Mouse (Mus musculus) myocyte (in vitro differentiated cells): ENCODE results near the gene Tsga13. TPM values are rescaled to one million over a fixed set of nuclear protein-coding genes. Genes with fewer than 3 reads are reported as not detected.

Source experiments
- H3K27me3 ChIP-seq: one replicate; pipeline ENCODE4 v1.6.1; 2011; ENCODE audit not compliant: control insufficient read depth, insufficient read depth, insufficient read length
- H3K36me3 ChIP-seq: one replicate; pipeline ENCODE4 v1.6.1; 2011; ENCODE audit not compliant: control insufficient read depth, insufficient read depth
- H3K4me2 ChIP-seq: one replicate; pipeline ENCODE4 v1.6.1; 2011; ENCODE audit warnings: low read depth, control low read depth
- H3K4me3 ChIP-seq: one replicate; pipeline ENCODE4 v1.5.1; 2011; ENCODE audit warnings: mild to moderate bottlenecking, control low read depth, moderate library complexity
- H3K79me2 ChIP-seq: one replicate; pipeline ENCODE4 v1.6.1; 2011; ENCODE audit not compliant: control insufficient read depth, insufficient read depth
- H3ac ChIP-seq: one replicate; pipeline ENCODE4 v1.6.1; 2011; ENCODE audit not compliant: control insufficient read depth, insufficient read length
- CEBPB ChIP-seq: IDR thresholded peaks from 2 replicates; pipeline ENCODE4 v1.6.1; 2011; ENCODE audit warnings: mild to moderate bottlenecking, moderate library complexity; ENCODE audit not compliant: poor library complexity, insufficient read depth, severe bottlenecking
- E2F4 ChIP-seq: IDR thresholded peaks from one replicate; pipeline ENCODE4 v1.6.1; 2011; ENCODE audit warnings: mild to moderate bottlenecking, control low read depth, moderate library complexity; ENCODE audit not compliant: insufficient read depth
- MAX ChIP-seq: IDR thresholded peaks from one replicate; pipeline ENCODE4 v1.6.1; 2011; ENCODE audit warnings: low read depth, mild to moderate bottlenecking, control low read depth
- MYOD1 ChIP-seq, 3 experiments: IDR thresholded peaks; one replicate each; pipeline ENCODE4 v1.6.1; 2011; ENCODE audit warnings: control low read depth in 2 of 3, low read depth in 2 of 3, mild to moderate bottlenecking in 2 of 3, moderate library complexity in 1 of 3; ENCODE audit not compliant: insufficient read length in 2 of 3, control insufficient read depth in 1 of 3
- MYOG ChIP-seq, 3 experiments: IDR thresholded peaks; one replicate each; pipeline ENCODE4 v1.6.1; 2011; ENCODE audit warnings: control low read depth in 2 of 3, low read depth in 2 of 3, mild to moderate bottlenecking in 2 of 3; ENCODE audit not compliant: insufficient read length in 2 of 3, control insufficient read depth in 1 of 3, insufficient read depth in 1 of 3
- POLR2A ChIP-seq: IDR thresholded peaks from one replicate; pipeline ENCODE4 v1.6.1; 2011; ENCODE audit warnings: low read depth, mild to moderate bottlenecking, control low read depth, moderate library complexity; ENCODE audit not compliant: insufficient read length
- POLR2AphosphoS2 ChIP-seq: IDR thresholded peaks from one replicate; pipeline ENCODE4 v1.6.1; 2011; ENCODE audit warnings: low read depth, control low read depth; ENCODE audit not compliant: insufficient read length
- REST ChIP-seq: IDR thresholded peaks from one replicate; pipeline ENCODE4 v1.6.1; 2011; ENCODE audit warnings: mild to moderate bottlenecking, control low read depth, moderate library complexity; ENCODE audit not compliant: insufficient read depth, insufficient read length
- SRF ChIP-seq: IDR thresholded peaks from one replicate; pipeline ENCODE4 v1.6.1; 2011; ENCODE audit warnings: low read depth; ENCODE audit not compliant: control insufficient read depth, insufficient read length
- TCF3 ChIP-seq: IDR thresholded peaks from one replicate; pipeline ENCODE4 v1.6.1; 2011; ENCODE audit warnings: low read depth, control low read depth; ENCODE audit not compliant: insufficient read length
- USF1 ChIP-seq: IDR thresholded peaks from one replicate; pipeline ENCODE4 v1.6.1; 2011; ENCODE audit warnings: low read depth, mild to moderate bottlenecking, control low read depth, moderate library complexity
- polyA plus RNA-seq: library from polyadenylated mRNA; unstranded; fragments of >200 nt; fragmentation: generic; extraction: Trizol; gene quantifications from one replicate; pipeline ENCODE4 v1.2.1, GENCODE M21; 2012; ENCODE audit warnings: missing spikeins

The Tsga13 gene
- polyA plus RNA-seq, 1 experiment, result not detected

- H3K79me2 ChIP-seq, result no peaks in the 10 kb centered on the region
- peaks cover 5% of the 10 kb centered on the region for H3K36me3 ChIP-seq
- no peaks in the 10 kb centered on the region for H3K27me3 ChIP-seq
- no peak overlapping the region for H3K4me2 ChIP-seq
- TF ChIP-seq TCF3, result no peak
- TF ChIP-seq SRF, result no peak
- TF ChIP-seq MAX, result no peak
- TF ChIP-seq POLR2A, result no peak
- no peak for TF ChIP-seq MYOD1 (IDR thresholded peaks at IDR 0.05; ENCODE audit: control insufficient read depth in 1 of 3, insufficient read length in 2 of 3, low read depth in 2 of 3)
- no peak for TF ChIP-seq E2F4
- TF ChIP-seq USF1, result no peak
- TF ChIP-seq MYOG (IDR thresholded peaks at IDR 0.05; ENCODE audit: control insufficient read depth in 1 of 3, insufficient read depth in 1 of 3, insufficient read length in 2 of 3, low read depth in 2 of 3), result no peak
- TF ChIP-seq CEBPB, result no peak
- no peak for TF ChIP-seq POLR2AphosphoS2
- TF ChIP-seq REST, result no peak
- H3ac ChIP-seq, result no peak overlapping the region
- H3K4me3 ChIP-seq, result no peak overlapping the region
Measured at GRCm38 (mm10) chr6:30849818-30850217, 65.6 kb downstream of the Tsga13 start.

Other genes starting within 250 kb of the Tsga13 start
- gene Cep41, start 221.8 kb downstream of the Tsga13 start, polyA plus RNA-seq, result 5.5 TPM
- 6.3 TPM for gene Mest, start 192.0 kb downstream of the Tsga13 start, polyA plus RNA-seq
- gene Copg2, start 18.8 kb downstream of the Tsga13 start, polyA plus RNA-seq, result 26.6 TPM
- not detected for gene Klf14, start 43.5 kb upstream of the Tsga13 start, polyA plus RNA-seq